Mouse (Mus musculus) E14TG2a.4 (cell line): ENCODE results near the gene Prg3.

Experiments used
- CTCF ChIP-seq: conservative IDR thresholded peaks from 2 replicates; pipeline ENCODE4 v1.5.1; 2014; ENCODE audit warnings: low read length
- NANOG ChIP-seq: IDR thresholded peaks from 2 replicates; pipeline ENCODE4 v1.6.1; 2014; ENCODE audit warnings: borderline replicate concordance, low read length, mixed read lengths
- POU5F1 ChIP-seq: IDR thresholded peaks from 2 replicates; pipeline ENCODE4 v1.6.1; 2014; ENCODE audit warnings: low read length, borderline replicate concordance

DNA sequence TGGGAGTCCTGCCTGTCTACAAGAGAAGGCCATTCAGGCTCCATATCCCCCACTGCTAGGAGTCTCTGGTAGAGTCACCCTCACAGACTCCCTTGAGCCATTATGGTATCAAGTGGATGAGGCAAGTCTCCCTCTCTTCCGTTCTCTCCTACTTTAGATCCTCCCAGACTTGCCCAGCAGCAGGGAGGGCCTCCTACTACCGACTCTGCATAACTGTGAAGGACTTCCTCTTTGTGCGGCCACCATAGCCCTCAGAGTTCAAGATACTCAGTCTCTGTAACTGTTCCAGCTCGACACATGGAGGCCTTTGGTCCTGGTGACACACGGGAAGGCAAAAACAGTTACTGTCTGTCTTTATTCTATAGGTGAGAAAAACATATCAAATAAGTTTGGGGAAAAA is 39.3 kb downstream of the Prg3 start:
- TF ChIP-seq CTCF (no peak), NANOG (no peak), POU5F1 (no peak)
